Mouse (Mus musculus) limb, embryonic 13.5 days (tissue): ENCODE measurements around the gene Serpine2. TPM values are rescaled to one million over a fixed set of nuclear protein-coding genes. Genes with fewer than 3 reads are reported as not detected.

Source experiments
- ATAC-seq: fragments of 200-750 bp; cut with Nextera tagmentation; 2 replicates; pipeline ENCODE4 v1.8.0; 2017; ENCODE audit warnings: low read depth, moderate number of reproducible peaks, moderate TSS enrichment; ENCODE audit not compliant: low FRiP score
- H3K27ac ChIP-seq: fragments of 300-500 bp; sonication (generic); 2 replicates; pipeline ENCODE4 v1.5.1; 2015; ENCODE audit warnings: inconsistent platforms, mild to moderate bottlenecking, moderate library complexity
- H3K27me3 ChIP-seq: fragments of 300-500 bp; sonication (generic); 2 replicates; pipeline ENCODE4 v1.6.1; 2015; ENCODE audit warnings: mild to moderate bottlenecking, inconsistent platforms
- H3K36me3 ChIP-seq: fragments of 300-500 bp; sonication (generic); 2 replicates; pipeline ENCODE4 v1.6.1; 2015; ENCODE audit warnings: inconsistent platforms, mild to moderate bottlenecking, moderate library complexity
- H3K4me1 ChIP-seq: fragments of 300-500 bp; sonication (generic); 2 replicates; pipeline ENCODE4 v1.6.1; 2015; ENCODE audit warnings: inconsistent platforms
- H3K4me2 ChIP-seq: fragments of 300-500 bp; sonication (generic); replicated peaks from 2 replicates; pipeline ENCODE4 v1.6.1; 2015; ENCODE audit warnings: inconsistent platforms, mild to moderate bottlenecking, moderate library complexity
- H3K4me3 ChIP-seq: fragments of 300-500 bp; sonication (generic); 2 replicates; pipeline ENCODE4 v1.5.1; 2015; ENCODE audit warnings: moderate library complexity, mild to moderate bottlenecking, inconsistent platforms
- H3K9ac ChIP-seq: fragments of 300-500 bp; sonication (generic); 2 replicates; pipeline ENCODE4 v1.6.1; 2015; ENCODE audit warnings: mild to moderate bottlenecking, inconsistent platforms
- H3K9me3 ChIP-seq: fragments of 300-500 bp; sonication (generic); 2 replicates; pipeline ENCODE4 v1.6.1; 2016; ENCODE audit warnings: inconsistent platforms
- WGBS: fragments of 180-500 bp; shearing (Covaris S2); methylation state at CpG from one replicate; pipeline ENCODE4 v1.1.7; 2015; 5-methylcytosine and 5-hydroxymethylcytosine counted together
- polyA plus RNA-seq: library from polyadenylated mRNA; unstranded; fragments of >200 nt; fragmentation: Nextera tagmentation; extraction: Ambion mirVana; gene quantifications from 2 replicates; pipeline ENCODE4 v1.2.1, GENCODE M21; 2015

Serpine2 gene
- polyA plus RNA-seq, 1 experiment from 2014 or later = 229 TPM

DNA sequence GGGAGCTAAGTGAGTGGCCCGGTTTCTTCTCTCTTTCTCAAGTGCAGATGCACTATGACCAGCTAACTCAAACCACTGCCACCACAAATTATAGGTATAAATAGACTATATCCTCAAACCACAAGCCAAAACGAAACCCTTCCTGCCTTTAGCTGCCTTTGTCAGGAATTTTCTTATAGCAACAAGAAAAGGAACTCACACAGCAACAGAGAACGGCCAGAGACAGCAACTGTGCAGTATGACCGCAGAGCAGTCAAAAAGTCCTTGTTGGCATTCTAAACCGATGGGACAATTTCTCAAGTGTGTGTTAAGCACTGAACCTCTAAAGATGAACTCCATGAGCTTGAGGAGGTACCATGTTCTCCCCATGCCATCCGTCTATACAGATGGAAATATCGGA is 57.4 kb downstream of the Serpine2 start:
- H3K4me2 ChIP-seq = no peak overlapping the region
- no peak overlapping the region for H3K27ac ChIP-seq
- no peak for ATAC-seq
- no peak overlapping the region for H3K4me3 ChIP-seq
- no peaks in the 10 kb centered on the region for H3K27me3 ChIP-seq
- H3K9me3 ChIP-seq = no peaks in the 10 kb centered on the region
- 86% methylated on average over 7 of the region's 7 CpGs for WGBS
- no peak overlapping the region for H3K9ac ChIP-seq
- H3K4me1 ChIP-seq = no peaks in the 10 kb centered on the region
- peaks cover 31% of the 10 kb centered on the region for H3K36me3 ChIP-seq

DNA sequence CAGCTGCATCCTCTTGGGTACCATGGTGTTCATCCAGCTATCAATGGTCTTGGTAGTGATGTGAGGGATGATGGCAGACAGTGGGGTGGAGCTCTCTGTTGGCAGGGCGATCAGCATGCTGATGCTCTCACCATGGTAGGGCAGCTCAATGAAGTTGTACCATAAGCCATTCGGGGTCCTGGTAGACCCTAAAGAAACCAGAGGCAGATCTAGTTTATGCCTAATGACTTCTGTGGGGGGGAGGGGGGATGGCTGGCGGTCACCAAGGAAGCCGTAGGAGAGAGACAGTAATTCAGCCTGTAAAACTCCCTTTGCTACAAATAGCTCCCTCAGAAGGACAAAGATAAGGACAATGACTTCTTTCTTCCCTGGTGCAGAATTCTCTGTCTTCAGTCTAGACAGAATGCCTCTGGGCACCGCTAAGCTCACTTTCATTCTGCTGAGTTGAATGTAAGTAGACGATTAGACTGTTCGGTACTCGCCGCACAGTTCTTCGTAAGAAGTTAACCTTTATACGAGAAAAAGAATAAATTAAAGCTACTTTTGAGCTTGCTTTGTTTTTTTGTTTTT is 58.0 kb downstream of the Serpine2 start:
- no peak overlapping the region for H3K27ac ChIP-seq
- no peak overlapping the region for H3K4me3 ChIP-seq
- no peaks in the 10 kb centered on the region for H3K9me3 ChIP-seq
- WGBS = 89% methylated on average over 11 of the region's 11 CpGs
- no peaks in the 10 kb centered on the region for H3K4me1 ChIP-seq
- H3K27me3 ChIP-seq = no peaks in the 10 kb centered on the region
- peaks cover 35% of the 10 kb centered on the region for H3K36me3 ChIP-seq
- ATAC-seq = no peak
- no peak overlapping the region for H3K9ac ChIP-seq
- no peak overlapping the region for H3K4me2 ChIP-seq

DNA sequence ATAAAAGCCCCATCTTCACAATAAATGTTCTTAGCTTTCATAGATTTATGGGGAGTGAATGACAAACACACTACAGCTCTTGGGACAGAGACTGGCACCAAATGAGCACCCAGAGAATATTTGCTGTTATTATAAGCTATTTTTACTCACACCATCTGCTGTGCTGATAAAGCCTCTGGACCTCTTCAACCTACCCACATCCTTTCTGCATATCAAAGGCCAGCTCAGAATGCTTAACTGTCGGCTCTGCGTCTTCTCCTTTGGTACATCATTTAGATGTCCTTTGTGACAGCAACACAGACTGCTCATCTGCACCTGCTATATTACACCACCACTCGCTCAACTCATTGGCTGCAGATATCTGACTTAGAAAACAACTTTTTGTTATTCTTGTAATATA is 63.9 kb downstream of the Serpine2 start:
- ATAC-seq = no peak
- Histone ChIP-seq H3K36me3 (peaks cover 40% of the 10 kb centered on the region), H3K4me3 (no peak overlapping the region), H3K4me2 (no peak overlapping the region), H3K27ac (no peak overlapping the region), H3K9ac (no peak overlapping the region), H3K4me1 (no peaks in the 10 kb centered on the region), H3K27me3 (no peaks in the 10 kb centered on the region), H3K9me3 (no peaks in the 10 kb centered on the region)
- WGBS = 92% methylated on average over 3 of the region's 3 CpGs

DNA sequence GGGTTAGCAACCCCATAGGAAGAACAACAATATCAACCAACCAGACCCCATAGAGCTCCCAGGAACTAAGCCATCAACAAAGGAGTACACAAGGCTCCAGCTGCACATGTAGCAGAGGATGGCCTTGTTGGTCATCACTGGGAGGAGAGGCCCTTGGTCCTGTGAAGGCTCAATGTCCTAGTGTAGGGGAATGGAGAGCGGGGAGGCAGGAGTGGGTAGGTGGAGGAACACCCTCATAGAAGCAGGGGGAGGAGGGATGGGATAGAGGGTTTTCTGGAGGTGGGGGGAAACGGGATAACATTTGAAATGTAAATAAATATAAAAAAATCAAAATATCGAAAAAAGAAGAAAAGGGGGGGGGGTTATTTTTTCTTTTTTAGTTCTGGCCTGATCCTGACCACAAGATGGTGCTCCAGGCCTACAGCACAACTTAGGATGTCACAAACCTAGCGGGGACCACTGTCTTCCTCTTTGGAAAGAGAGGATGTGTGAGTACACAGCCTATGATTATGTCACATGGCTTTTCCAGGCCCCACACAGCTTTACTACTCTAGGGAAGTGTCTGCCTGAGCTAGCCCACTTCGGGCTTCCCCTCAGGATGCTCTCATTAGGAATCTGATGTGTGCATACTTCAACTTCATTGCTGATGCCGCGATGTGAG is 74.6 kb downstream of the Serpine2 start:
- Histone ChIP-seq H3K4me3 (no peak overlapping the region), H3K27ac (no peak overlapping the region), H3K9me3 (no peaks in the 10 kb centered on the region), H3K27me3 (no peaks in the 10 kb centered on the region), H3K9ac (no peak overlapping the region), H3K4me2 (no peak overlapping the region), H3K4me1 (no peaks in the 10 kb centered on the region), H3K36me3 (peaks cover 21% of the 10 kb centered on the region)
- ATAC-seq = peak; percentile 66; the same call in 1 of the 2 replicates
- 65% methylated on average over 7 of the region's 7 CpGs for WGBS

DNA sequence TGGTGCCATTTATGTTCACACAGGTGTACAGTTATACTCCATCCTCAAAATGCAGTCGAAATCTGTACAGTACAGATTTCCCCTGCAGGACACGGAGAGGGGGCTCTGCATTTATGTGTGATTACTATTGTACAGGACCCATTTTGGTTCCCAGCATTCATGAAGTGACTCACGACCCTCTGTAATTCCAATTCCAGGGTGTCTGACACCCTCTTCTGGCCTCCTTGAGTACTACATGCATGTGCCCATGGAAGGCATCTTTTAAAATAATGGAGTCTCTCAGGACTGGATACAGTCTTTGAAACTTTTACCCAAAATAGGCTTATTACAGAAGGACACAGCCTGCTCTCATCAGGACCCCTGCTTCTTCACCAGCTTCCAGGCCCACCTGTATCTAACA is 78.5 kb downstream of the Serpine2 start:
- Histone ChIP-seq H3K4me1 (peaks cover 7% of the 10 kb centered on the region; the same call in 1 of the 2 replicates), H3K27ac (no peak overlapping the region), H3K9me3 (no peaks in the 10 kb centered on the region), H3K4me2 (no peak overlapping the region), H3K27me3 (no peaks in the 10 kb centered on the region), H3K4me3 (no peak overlapping the region), H3K36me3 (peaks cover 57% of the 10 kb centered on the region), H3K9ac (no peak overlapping the region)
- WGBS = 83% methylated on average over 3 of the region's 3 CpGs
- ATAC-seq = no peak

DNA sequence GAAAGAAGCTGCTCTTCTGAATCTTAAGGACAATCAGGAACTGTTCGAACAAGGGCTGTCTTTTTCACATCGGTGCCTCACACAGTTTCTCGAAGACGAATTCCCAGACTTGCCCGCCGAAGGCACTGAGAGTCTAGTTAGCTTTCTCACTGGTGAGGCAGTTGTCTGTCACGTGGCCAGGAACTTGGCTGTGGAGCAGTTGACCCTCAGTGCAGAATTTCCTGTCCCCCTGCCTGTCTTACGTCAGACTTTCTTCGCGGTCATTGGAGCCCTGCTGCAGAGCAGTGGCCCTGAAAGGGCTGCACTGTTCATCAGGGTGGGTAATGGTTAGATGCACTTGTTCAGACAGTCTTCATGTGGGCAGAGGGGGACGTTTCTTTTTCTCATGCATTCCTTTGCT is 83.0 kb downstream of the Serpine2 start:
- Histone ChIP-seq H3K4me2 (no peak overlapping the region), H3K9ac (no peak overlapping the region), H3K27ac (no peak overlapping the region), H3K4me1 (peaks cover 10% of the 10 kb centered on the region; the same call in 1 of the 2 replicates), H3K9me3 (no peaks in the 10 kb centered on the region), H3K36me3 (peaks cover 50% of the 10 kb centered on the region), H3K27me3 (no peaks in the 10 kb centered on the region), H3K4me3 (no peak overlapping the region)
- no peak for ATAC-seq
- WGBS = 88% methylated on average over 11 of the region's 11 CpGs

DNA sequence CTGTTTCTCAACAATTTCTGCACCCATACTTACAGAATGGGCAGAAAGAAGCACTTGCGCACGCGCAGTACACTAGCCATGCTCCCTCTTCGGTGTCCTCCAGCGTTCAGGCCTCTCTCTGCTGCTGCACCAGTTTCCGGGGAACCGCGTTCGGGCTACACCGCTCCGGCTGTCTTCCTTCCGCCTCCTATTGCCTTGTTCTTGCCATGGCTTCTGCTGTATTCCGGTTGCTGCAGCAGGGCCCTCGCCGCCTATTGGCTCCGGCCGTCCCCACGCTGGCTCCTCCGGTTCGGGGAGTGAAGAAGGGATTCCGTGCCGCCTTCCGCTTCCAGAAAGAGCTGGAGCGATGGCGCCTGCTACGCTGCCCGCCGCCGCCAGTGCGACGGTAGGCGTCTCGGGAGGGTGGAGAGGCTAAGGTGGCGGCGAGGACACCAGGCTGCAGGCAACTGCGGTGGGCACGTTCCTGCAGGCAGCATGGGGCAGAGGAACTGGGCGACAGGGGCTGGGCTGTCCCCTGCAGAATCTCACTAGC is 85.0 kb downstream of the Serpine2 start, which contains the start of the genes Mrpl44 and Wdfy1:
Gene Mrpl44 (plus strand): TSS at position 92 of the 532 bp plus-strand sequence.
Gene Wdfy1 (minus strand): TSS at position 217 of the 532 bp plus-strand sequence.
- H3K9me3 ChIP-seq = no peaks in the 10 kb centered on the region
- under 1% methylated on average over 38 of the region's 38 CpGs for WGBS
- peak within 1 kb of the TSS; percentile 74 for H3K4me3 ChIP-seq
- peak within 1 kb of the TSS; percentile 88 for H3K9ac ChIP-seq
- ATAC-seq = peak; percentile 98
- H3K36me3 ChIP-seq = peaks cover 31% of the 10 kb centered on the region
- peak within 1 kb of the TSS; percentile 63 for H3K4me2 ChIP-seq
- peak within 1 kb of the TSS; percentile 80 for H3K27ac ChIP-seq
- no peaks in the 10 kb centered on the region for H3K27me3 ChIP-seq
- peaks cover 10% of the 10 kb centered on the region; the same call in 1 of the 2 replicates for H3K4me1 ChIP-seq

DNA sequence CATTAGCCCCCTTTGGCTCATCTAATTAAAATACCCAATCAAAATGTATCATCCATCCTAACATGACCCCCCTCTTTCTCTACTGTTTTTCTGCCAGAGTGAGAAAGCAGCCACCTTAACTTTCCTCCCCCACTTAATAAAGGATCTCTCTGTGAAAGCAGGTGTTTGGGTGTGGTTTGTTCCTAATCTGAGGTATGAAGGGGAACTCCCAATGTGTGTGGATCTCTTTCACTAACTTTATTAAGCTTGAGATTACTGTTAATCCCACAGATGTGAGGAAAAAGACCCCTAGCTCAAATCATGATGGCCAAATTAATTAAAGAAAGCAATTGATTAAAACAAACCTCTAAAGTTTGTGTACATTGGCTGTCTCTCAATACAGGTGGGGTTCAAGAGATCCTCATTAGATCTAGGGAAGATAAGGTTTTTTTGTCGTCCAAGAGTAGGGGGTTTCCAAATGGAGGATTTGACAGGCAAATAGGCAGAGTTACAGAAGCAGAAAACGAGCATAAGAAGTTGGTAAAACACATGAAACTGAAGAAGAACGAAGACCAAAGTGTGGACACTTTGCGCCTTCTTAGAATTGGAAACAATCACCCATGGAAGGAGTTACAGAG is 86.7 kb downstream of the Serpine2 start:
- H3K4me1 ChIP-seq = peaks cover 4% of the 10 kb centered on the region; the same call in 1 of the 2 replicates
- no peak overlapping the region for H3K4me2 ChIP-seq
- H3K9ac ChIP-seq = no peak overlapping the region
- 81% methylated on average over 4 of the region's 4 CpGs for WGBS
- no peak overlapping the region for H3K27ac ChIP-seq
- H3K27me3 ChIP-seq = no peaks in the 10 kb centered on the region
- no peak for ATAC-seq
- H3K9me3 ChIP-seq = no peaks in the 10 kb centered on the region
- no peak overlapping the region for H3K4me3 ChIP-seq
- H3K36me3 ChIP-seq = peaks cover 14% of the 10 kb centered on the region

DNA sequence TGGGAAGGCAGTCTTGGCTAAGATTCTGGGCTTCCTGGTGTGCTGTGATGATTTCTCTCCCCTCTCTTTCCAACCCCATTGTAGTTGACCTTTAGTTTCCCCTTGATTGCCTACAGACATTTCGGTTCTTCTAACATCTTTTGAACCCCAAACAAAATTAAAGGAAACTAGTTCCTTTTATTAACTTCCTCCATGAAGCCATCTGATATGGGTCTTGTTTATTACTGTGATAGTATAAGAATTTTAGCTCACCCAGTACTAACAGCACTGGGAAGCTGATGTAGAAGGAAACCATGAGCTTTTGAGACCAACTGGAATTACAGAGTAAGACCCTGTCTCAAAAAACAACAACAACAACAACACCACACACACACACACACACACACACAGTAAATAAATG is 92.7 kb downstream of the Serpine2 start:
- Histone ChIP-seq H3K4me2 (no peak overlapping the region), H3K36me3 (no peaks in the 10 kb centered on the region), H3K9me3 (no peaks in the 10 kb centered on the region), H3K4me1 (no peaks in the 10 kb centered on the region), H3K9ac (no peak overlapping the region), H3K27me3 (no peaks in the 10 kb centered on the region), H3K4me3 (no peak overlapping the region), H3K27ac (no peak overlapping the region)
- 55% methylated on average over 1 of the region's 1 CpGs for WGBS
- no peak for ATAC-seq

DNA sequence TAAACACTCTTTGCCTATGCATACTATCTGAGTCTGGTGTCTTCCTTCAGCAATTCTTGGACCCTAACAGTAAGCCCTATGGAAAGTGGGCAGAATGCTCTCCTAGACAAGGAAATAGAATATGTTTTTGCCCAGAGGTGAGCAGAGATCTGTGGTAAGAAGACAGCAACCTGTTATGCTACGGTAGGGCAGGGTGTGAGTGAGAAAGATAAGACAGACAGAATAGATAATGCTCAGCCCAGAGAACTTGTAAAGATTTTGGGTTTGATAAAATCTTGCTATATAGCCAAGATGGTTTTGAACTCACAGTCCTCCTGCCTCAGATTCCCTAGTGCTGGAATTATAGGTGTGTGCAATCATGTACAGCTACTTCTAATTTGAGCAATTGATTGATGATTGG is 96.5 kb downstream of the Serpine2 start:
- Histone ChIP-seq H3K36me3 (no peaks in the 10 kb centered on the region), H3K4me1 (peaks cover 12% of the 10 kb centered on the region), H3K4me2 (no peak overlapping the region), H3K27me3 (no peaks in the 10 kb centered on the region), H3K27ac (no peak overlapping the region), H3K4me3 (no peak overlapping the region), H3K9me3 (no peaks in the 10 kb centered on the region), H3K9ac (no peak overlapping the region)
- no peak for ATAC-seq
- WGBS = 85% methylated on average over 1 of the region's 1 CpGs

DNA sequence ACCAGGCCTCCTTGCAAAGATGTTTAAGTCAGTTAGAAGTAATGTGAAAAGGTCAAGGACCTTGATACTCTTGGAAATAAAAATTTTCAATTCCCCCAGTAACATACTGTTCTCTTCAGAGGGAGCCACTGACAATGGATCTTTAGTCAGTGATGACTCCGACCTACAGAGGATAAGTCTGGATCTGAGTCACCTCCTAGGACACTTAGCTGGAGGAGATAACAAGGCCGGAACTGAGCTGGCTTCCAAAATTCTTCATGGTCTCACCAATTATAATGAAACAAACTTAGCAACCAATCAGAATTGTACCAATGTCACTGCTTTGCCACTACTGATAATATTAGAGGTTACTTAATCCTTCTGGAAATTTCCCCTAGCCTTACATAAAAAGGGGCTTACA is 96.9 kb downstream of the Serpine2 start:
- Histone ChIP-seq H3K4me2 (no peak overlapping the region), H3K9me3 (no peaks in the 10 kb centered on the region), H3K4me3 (no peak overlapping the region), H3K4me1 (peaks cover 16% of the 10 kb centered on the region), H3K27ac (no peak overlapping the region), H3K27me3 (no peaks in the 10 kb centered on the region), H3K36me3 (no peaks in the 10 kb centered on the region), H3K9ac (no peak overlapping the region)
- ATAC-seq = no peak
- 85% methylated on average over 2 of the region's 2 CpGs for WGBS
